Mouse (Mus musculus): ENCODE data around the gene Ticrr. TPM values are rescaled to one million over a fixed set of nuclear protein-coding genes. Genes with fewer than 3 reads are reported as not detected.

The Ticrr gene
- polyA plus RNA-seq, 1 experiment from 2014 or later: 1.4 TPM

DNA sequence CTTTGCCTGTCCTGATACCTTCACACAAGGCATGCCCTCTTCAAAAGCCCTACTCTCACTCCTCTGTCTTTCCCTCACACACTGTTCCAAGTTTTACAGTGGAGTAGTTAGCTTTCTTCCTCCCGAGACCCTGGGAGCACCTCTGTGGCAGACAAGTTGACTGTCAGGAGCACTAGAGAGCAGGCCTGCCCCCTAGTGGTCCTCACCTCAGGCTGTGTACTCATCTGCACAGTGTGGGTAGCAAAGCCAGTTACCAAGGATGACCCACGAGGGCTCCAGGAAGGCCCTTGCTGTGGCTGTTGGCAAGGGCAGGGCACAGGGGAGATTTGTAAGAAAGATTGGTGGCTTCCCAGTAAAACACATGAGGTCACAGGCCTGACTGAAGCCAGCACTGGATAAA is 67.1 kb downstream of the Ticrr start:
- no peaks in the 10 kb centered on the region; the same call in 1 of the 2 replicates for H3K27me3 ChIP-seq (ENCODE audit: control insufficient read depth, insufficient read depth, low read length)
- no peak overlapping the region for H3K4me3 ChIP-seq (ENCODE audit: low read depth, low read length)
- DNase-seq (ENCODE audit: low spot score): peak; percentile 64
- no peaks in the 10 kb centered on the region for H3K9me3 ChIP-seq (ENCODE audit: control insufficient read depth, low read length)
- H3K27ac ChIP-seq (replicated peaks): no peak overlapping the region
- no peaks in the 10 kb centered on the region for H3K4me1 ChIP-seq (replicated peaks; ENCODE audit: control insufficient read depth, insufficient read depth)
- 10% methylated on average over 2 of the region's 2 CpGs for WGBS
- H3K36me3 ChIP-seq (ENCODE audit: control insufficient read depth, insufficient read depth, low read length): no peaks in the 10 kb centered on the region
- H3K4me2 ChIP-seq (replicated peaks; ENCODE audit: low read depth): no peak overlapping the region
- ATAC-seq (ENCODE audit: low FRiP score, low TSS enrichment): peak; percentile 45; the same call in 1 of the 2 replicates
- no peak overlapping the region for H3K9ac ChIP-seq (ENCODE audit: low read length)
- no peak for TF ChIP-seq EP300 (optimal IDR thresholded peaks at IDR 0.05)
- peak; percentile 81 for TF ChIP-seq CTCF (IDR thresholded peaks at IDR 0.05; ENCODE audit: low read depth)

DNA sequence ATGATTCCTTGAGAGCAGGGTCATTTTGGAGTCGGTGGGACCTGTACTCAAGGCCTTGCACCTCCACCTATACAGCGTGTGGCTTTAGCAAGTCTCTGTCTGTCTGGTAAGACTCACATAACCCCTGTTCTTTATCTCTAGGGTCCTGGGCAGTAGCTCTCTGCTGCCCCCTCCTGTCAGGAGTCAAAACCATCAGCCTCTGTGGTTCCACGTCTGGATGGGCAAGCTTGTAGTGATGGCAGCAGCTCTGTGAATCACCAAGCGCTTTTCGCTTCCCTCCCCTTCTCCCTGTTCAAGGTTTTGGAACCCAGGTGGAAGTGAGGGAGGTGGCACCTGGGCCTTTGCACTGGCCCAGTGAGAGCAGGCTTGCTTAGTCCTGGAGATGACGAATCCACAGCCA is 68.2 kb downstream of the Ticrr start:
- H3K27ac ChIP-seq (replicated peaks): no peak overlapping the region
- no peak overlapping the region for H3K9ac ChIP-seq (ENCODE audit: low read length)
- H3K4me3 ChIP-seq (ENCODE audit: low read depth, low read length): no peak overlapping the region
- no peak overlapping the region for H3K4me2 ChIP-seq (replicated peaks; ENCODE audit: low read depth)
- WGBS: 28% methylated on average over 6 of the region's 6 CpGs
- 0 out of 2 replicates have a peak, but pooled peaks have one; percentile 38 for ATAC-seq (ENCODE audit: low FRiP score, low TSS enrichment)
- H3K4me1 ChIP-seq (replicated peaks; ENCODE audit: control insufficient read depth, insufficient read depth): no peaks in the 10 kb centered on the region
- no peaks in the 10 kb centered on the region for H3K9me3 ChIP-seq (ENCODE audit: control insufficient read depth, low read length)
- TF ChIP-seq CTCF (IDR thresholded peaks at IDR 0.05; ENCODE audit: low read depth): peak; percentile 89
- TF ChIP-seq EP300 (optimal IDR thresholded peaks at IDR 0.05): no peak
- DNase-seq (ENCODE audit: low spot score): peak; percentile 64
- no peaks in the 10 kb centered on the region for H3K36me3 ChIP-seq (ENCODE audit: control insufficient read depth, insufficient read depth, low read length)
- H3K27me3 ChIP-seq (ENCODE audit: control insufficient read depth, insufficient read depth, low read length): no peaks in the 10 kb centered on the region; the same call in 1 of the 2 replicates

DNA sequence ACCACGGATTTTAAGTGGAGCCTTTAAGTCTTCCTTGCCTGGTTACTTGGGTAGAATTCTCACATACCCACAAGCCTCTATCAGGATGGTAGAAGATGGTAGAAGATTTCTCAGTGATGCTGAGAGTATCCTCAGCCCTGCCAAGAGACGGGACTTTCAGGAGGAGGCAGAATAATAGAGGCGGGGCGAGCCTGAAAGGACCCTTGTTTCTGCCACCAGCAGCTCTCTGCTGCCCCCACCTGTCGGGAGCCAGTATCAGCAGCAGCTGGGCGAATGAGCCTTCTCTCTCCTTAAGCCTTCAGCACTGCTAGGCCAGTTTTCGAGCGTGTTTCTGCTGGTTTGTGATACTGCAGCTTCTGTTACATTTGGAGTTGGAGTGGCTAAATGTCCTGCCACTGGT is 69.2 kb downstream of the Ticrr start:
- no peak overlapping the region for H3K27ac ChIP-seq (replicated peaks)
- H3K9me3 ChIP-seq (ENCODE audit: control insufficient read depth, low read length): no peaks in the 10 kb centered on the region
- WGBS: 8% methylated on average over 8 of the region's 8 CpGs
- ATAC-seq (ENCODE audit: low FRiP score, low TSS enrichment) (no peak), DNase-seq (ENCODE audit: low spot score) (peak; percentile 76)
- H3K4me3 ChIP-seq (ENCODE audit: low read depth, low read length): no peak overlapping the region
- no peaks in the 10 kb centered on the region for H3K36me3 ChIP-seq (ENCODE audit: control insufficient read depth, insufficient read depth, low read length)
- no peak overlapping the region for H3K9ac ChIP-seq (ENCODE audit: low read length)
- TF ChIP-seq EP300 (optimal IDR thresholded peaks at IDR 0.05) (no peak), CTCF (IDR thresholded peaks at IDR 0.05; ENCODE audit: low read depth) (peak; percentile 87)
- H3K4me1 ChIP-seq (replicated peaks; ENCODE audit: control insufficient read depth, insufficient read depth): no peaks in the 10 kb centered on the region
- no peak overlapping the region for H3K4me2 ChIP-seq (replicated peaks; ENCODE audit: low read depth)
- H3K27me3 ChIP-seq (ENCODE audit: control insufficient read depth, insufficient read depth, low read length): no peaks in the 10 kb centered on the region

GRCm38 (mm10) chr7:79729743-79730370 is 69.9 kb downstream of the Ticrr start:
- H3K4me3 ChIP-seq (ENCODE audit: low read depth, low read length): no peak overlapping the region
- no peak overlapping the region for H3K4me2 ChIP-seq (replicated peaks; ENCODE audit: low read depth)
- no peaks in the 10 kb centered on the region for H3K4me1 ChIP-seq (replicated peaks; ENCODE audit: control insufficient read depth, insufficient read depth)
- H3K9ac ChIP-seq (ENCODE audit: low read length): no peak overlapping the region
- H3K27me3 ChIP-seq (ENCODE audit: control insufficient read depth, insufficient read depth, low read length): no peaks in the 10 kb centered on the region
- ATAC-seq (ENCODE audit: low FRiP score, low TSS enrichment): peak; percentile 38
- peak; percentile 41 for DNase-seq (ENCODE audit: low spot score)
- H3K27ac ChIP-seq (replicated peaks): no peak overlapping the region
- 61% methylated on average over 11 of the region's 11 CpGs for WGBS
- TF ChIP-seq CTCF (IDR thresholded peaks at IDR 0.05; ENCODE audit: low read depth): peak; percentile 59
- no peak for TF ChIP-seq EP300 (optimal IDR thresholded peaks at IDR 0.05)
- no peaks in the 10 kb centered on the region for H3K36me3 ChIP-seq (ENCODE audit: control insufficient read depth, insufficient read depth, low read length)
- no peaks in the 10 kb centered on the region for H3K9me3 ChIP-seq (ENCODE audit: control insufficient read depth, low read length)

- Histone ChIP-seq H3K9ac (ENCODE audit: low read length) (no peak overlapping the region), H3K27ac (replicated peaks) (no peak overlapping the region), H3K36me3 (ENCODE audit: control insufficient read depth, insufficient read depth, low read length) (no peaks in the 10 kb centered on the region), H3K4me3 (ENCODE audit: low read depth, low read length) (no peak overlapping the region), H3K27me3 (ENCODE audit: control insufficient read depth, insufficient read depth, low read length) (no peaks in the 10 kb centered on the region), H3K4me2 (replicated peaks; ENCODE audit: low read depth) (no peak overlapping the region), H3K4me1 (replicated peaks; ENCODE audit: control insufficient read depth, insufficient read depth) (no peaks in the 10 kb centered on the region), H3K9me3 (ENCODE audit: control insufficient read depth, low read length) (no peaks in the 10 kb centered on the region)
- DNase-seq (ENCODE audit: low spot score) (no peak), ATAC-seq (ENCODE audit: low FRiP score, low TSS enrichment) (no peak)
- 76% methylated on average over 13 of the region's 13 CpGs for WGBS
- TF ChIP-seq EP300 (optimal IDR thresholded peaks at IDR 0.05): no peak
- TF ChIP-seq CTCF (IDR thresholded peaks at IDR 0.05; ENCODE audit: low read depth): no peak
Observed at GRCm38 (mm10) chr7:79731438-79731837, 71.4 kb downstream of the Ticrr start.

- WGBS: 52% methylated on average over 4 of the region's 4 CpGs
- DNase-seq (ENCODE audit: low spot score): no peak
- Histone ChIP-seq H3K4me3 (ENCODE audit: low read depth, low read length) (no peak within 1 kb of the TSS), H3K27me3 (ENCODE audit: control insufficient read depth, insufficient read depth, low read length) (no peaks in the 10 kb centered on the region), H3K36me3 (ENCODE audit: control insufficient read depth, insufficient read depth, low read length) (no peaks in the 10 kb centered on the region), H3K9me3 (ENCODE audit: control insufficient read depth, low read length) (no peaks in the 10 kb centered on the region), H3K4me1 (replicated peaks; ENCODE audit: control insufficient read depth, insufficient read depth) (no peaks in the 10 kb centered on the region), H3K9ac (ENCODE audit: low read length) (no peak within 1 kb of the TSS), H3K27ac (replicated peaks) (no peak within 1 kb of the TSS), H3K4me2 (replicated peaks; ENCODE audit: low read depth) (no peak within 1 kb of the TSS)
- no peak for TF ChIP-seq EP300 (optimal IDR thresholded peaks at IDR 0.05)
- no peak for TF ChIP-seq CTCF (IDR thresholded peaks at IDR 0.05; ENCODE audit: low read depth)
- ATAC-seq (ENCODE audit: low FRiP score, low TSS enrichment): no peak
Observed at GRCm38 (mm10) chr7:79732622-79733021, 72.6 kb downstream of the Ticrr start, which contains the start of gene Plin1. Gene Plin1, minus strand, starts transcription at chr7:79732903.
